Mouse (Mus musculus) kidney, adult 2 months (tissue): Measurements from ENCODE around the gene Cdadc1. TPM values are rescaled to one million over a fixed set of nuclear protein-coding genes. Genes with fewer than 3 reads are reported as not detected.
A peak's percentile ranks its signal among the peaks of the same experiment; 100 is the strongest.

Experiments
- DNase-seq: peaks from one replicate; pipeline ENCODE4 v3.0.0; 2021
- H3K27ac ChIP-seq: fragments of 200-500 bp; 2 replicates; pipeline ENCODE4 v1.5.1; 2012; ENCODE audit warnings: low read depth, low read length, control low read depth, inconsistent platforms; ENCODE audit not compliant: insufficient read depth
- H3K27me3 ChIP-seq: fragments of 200-500 bp; replicated peaks from 2 replicates; pipeline ENCODE4 v1.6.1; 2012; ENCODE audit warnings: mild to moderate bottlenecking, moderate library complexity, low read length, inconsistent platforms; ENCODE audit not compliant: control insufficient read depth, insufficient read depth
- H3K36me3 ChIP-seq: fragments of 200-500 bp; 2 replicates; pipeline ENCODE4 v1.6.1; 2012; ENCODE audit warnings: mild to moderate bottlenecking, moderate library complexity, low read length, inconsistent platforms; ENCODE audit not compliant: control insufficient read depth, insufficient read depth
- H3K4me1 ChIP-seq: fragments of 200-500 bp; 2 replicates; pipeline ENCODE4 v1.6.1; 2011; ENCODE audit warnings: low read length; ENCODE audit not compliant: control insufficient read depth, insufficient read depth
- H3K4me3 ChIP-seq: fragments of 200-500 bp; 2 replicates; pipeline ENCODE4 v1.5.1; 2011; ENCODE audit warnings: mild to moderate bottlenecking, low read depth, low read length, control low read depth; ENCODE audit not compliant: insufficient read depth
- CTCF ChIP-seq: fragments of 200-500 bp; conservative IDR thresholded peaks from 2 replicates; pipeline ENCODE4 v1.5.1; 2011; ENCODE audit warnings: low read depth, mild to moderate bottlenecking, control low read depth, low read length, moderate library complexity, mixed read lengths; ENCODE audit not compliant: insufficient read depth, insufficient read length
- POLR2A ChIP-seq: fragments of 200-500 bp; IDR thresholded peaks from one replicate; pipeline ENCODE4 v1.6.1; 2011; ENCODE audit warnings: low read depth, low read length, control low read depth
- WGBS: fragments of 180-500 bp; shearing (Covaris S2); methylation state at CpG from one replicate; pipeline ENCODE4 v1.1.7; 2018; 5-methylcytosine and 5-hydroxymethylcytosine counted together
- polyA plus RNA-seq: library from polyadenylated mRNA; depleted of rRNA; stranded (reverse); fragments of >200 nt; gene quantifications from 2 replicates; pipeline ENCODE4 v1.2.3, GENCODE M21; 2012; rRNA removed

Cdadc1 gene
- 6.1 and 10.8 TPM in 2 replicates for polyA plus RNA-seq

DNA sequence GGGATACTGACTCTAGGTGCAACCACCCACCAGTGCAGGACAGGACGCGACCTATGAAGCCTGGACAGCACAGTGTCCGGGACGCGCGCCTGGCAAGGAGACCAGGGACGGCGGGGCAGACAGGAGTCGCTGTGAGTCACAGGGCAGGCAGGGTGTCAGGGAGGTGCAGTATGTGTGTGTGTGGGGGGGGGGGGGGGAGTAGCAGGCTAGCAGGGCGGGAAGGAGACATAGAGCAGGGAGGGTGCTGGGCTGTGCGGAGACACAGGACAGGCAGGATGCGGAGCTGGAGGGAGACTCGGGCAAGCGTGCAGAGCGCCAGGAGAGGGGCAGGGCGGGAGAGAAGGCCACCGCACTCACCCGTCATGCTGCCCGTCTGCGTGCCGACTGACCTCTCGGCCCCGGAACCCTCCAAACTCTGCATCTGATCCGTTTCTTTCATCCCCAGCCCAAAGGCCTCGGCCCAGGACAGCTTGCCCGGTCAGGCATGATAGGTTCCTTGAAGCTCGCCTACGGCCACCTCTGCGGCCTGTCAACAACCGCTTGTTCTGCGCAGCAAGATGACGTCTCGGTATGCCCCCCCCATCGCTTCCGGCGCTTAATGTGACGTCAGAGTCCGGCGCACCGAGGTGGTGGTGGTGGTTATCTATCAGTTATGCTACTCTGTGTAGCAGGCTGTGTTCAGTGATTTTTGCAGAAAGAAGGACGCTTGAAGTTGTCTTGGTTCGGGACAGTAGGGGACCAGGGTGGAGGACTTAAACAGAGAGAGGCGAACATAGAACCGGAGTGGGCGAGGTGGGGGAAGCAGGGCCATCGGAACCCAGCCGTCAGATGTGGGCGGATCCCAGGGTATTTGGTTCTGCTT lies at the start of gene Cdadc1:
Cdadc1 (minus strand) TSS at position 562 of the 862 bp plus-strand sequence.
- under 1% methylated on average over 45 of the region's 48 CpGs for WGBS
- Histone ChIP-seq H3K4me3 (peak within 1 kb of the TSS; percentile 96), H3K36me3 (no peaks in the 10 kb centered on the region), H3K4me1 (no peaks in the 10 kb centered on the region; the same call in 1 of the 2 replicates), H3K27me3 (no peaks in the 10 kb centered on the region), H3K27ac (peak within 1 kb of the TSS; percentile 83)
- peak; percentile 98 for DNase-seq
- TF ChIP-seq POLR2A: peak; percentile 67
- TF ChIP-seq CTCF: no peak

DNA sequence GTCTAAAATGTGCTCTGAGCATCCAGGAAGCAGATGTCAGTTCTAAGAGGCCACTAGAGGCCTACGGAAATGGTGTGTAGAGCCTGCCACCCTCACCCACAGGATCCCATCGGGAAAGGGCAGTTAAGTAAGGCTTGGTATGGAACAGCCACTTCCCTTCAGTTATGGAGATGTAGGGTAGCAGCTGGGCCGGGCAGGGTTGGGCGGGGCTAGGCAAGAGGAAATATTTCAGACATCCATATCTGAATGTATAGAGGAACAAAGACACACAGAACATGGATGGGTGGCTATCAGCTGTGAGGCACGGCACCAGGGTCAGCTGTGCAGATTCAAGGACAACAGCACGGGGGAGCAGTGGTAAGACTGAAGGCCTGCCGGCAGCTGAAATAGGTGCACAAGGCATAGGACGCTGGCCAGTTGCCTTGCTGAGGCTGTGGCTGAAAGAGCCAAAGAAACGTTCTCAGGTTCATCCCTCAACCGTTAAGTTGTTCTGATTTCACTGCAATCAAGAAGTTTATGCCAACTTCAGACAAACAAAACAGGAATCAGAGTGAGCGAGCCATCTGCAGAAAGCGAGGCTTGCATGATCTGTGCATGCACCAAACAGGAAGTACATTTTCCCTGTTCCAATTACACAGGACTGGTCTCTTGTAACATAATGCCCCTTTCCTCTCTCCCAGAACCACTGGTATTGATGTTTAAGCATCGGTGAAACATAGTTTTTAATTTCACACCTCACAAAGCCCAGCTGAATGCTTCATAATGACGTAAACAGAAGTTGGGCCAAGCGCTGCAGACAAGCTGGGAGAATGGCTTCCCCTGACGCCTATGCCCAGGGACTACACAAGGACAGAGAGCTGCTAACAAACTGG lies 49.3 kb upstream of the Cdadc1 start:
- Histone ChIP-seq H3K4me1 (no peaks in the 10 kb centered on the region), H3K27ac (no peak overlapping the region), H3K27me3 (no peaks in the 10 kb centered on the region), H3K4me3 (no peak overlapping the region), H3K36me3 (no peaks in the 10 kb centered on the region)
- DNase-seq: no peak
- WGBS: 57% methylated on average over 16 of the region's 16 CpGs
- TF ChIP-seq CTCF: no peak
- TF ChIP-seq POLR2A: no peak

DNA sequence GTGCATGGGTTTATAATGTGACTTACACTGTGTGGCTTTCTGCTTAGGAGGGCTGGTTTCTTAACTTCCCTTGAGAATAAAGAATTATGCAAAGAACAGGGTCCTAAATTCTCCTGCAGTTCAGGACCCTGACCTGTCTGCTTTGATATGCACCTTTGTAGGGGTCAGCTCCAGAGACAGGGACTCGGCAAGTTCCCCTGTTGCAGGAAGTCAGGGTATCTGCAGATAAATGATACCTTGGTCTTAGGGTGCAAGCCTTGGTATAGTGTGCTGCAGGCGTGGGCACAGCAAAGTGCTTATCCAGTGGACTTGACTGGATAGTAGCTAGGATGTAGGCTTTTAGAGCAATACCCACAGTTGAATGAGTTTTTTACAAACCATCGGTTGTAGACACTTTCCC lies 47.1 kb upstream of the Cdadc1 start:
- no peak overlapping the region for H3K27ac ChIP-seq
- 85% methylated on average over 3 of the region's 3 CpGs for WGBS
- H3K4me3 ChIP-seq: no peak overlapping the region
- H3K4me1 ChIP-seq: no peaks in the 10 kb centered on the region
- DNase-seq: no peak
- no peak for TF ChIP-seq CTCF
- TF ChIP-seq POLR2A: no peak
- no peaks in the 10 kb centered on the region for H3K36me3 ChIP-seq
- H3K27me3 ChIP-seq: no peaks in the 10 kb centered on the region

DNA sequence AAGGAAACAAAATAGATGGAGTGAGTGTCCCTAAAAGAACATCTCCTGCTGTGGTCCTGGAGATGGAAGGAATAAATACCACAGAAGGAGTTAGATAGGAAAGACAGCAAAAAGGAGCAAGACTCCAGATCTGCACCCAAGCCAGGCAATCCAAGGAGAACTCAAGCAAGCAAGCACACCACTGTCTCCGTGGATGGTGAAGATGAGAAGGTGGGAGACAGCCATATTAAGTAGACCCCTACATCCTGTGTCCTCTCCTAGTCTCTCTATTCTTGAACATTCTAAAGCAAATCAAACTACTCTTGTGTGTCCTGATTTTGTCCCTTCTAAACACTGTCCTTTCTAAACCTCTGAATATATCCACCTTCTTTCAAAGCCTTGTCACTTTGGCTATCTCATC lies 46.4 kb upstream of the Cdadc1 start:
- Histone ChIP-seq H3K4me3 (no peak overlapping the region), H3K4me1 (no peaks in the 10 kb centered on the region), H3K27me3 (no peaks in the 10 kb centered on the region), H3K27ac (no peak overlapping the region), H3K36me3 (no peaks in the 10 kb centered on the region)
- TF ChIP-seq POLR2A: no peak
- TF ChIP-seq CTCF: no peak
- no peak for DNase-seq
- WGBS: 71% methylated on average over 1 of the region's 1 CpGs

DNA sequence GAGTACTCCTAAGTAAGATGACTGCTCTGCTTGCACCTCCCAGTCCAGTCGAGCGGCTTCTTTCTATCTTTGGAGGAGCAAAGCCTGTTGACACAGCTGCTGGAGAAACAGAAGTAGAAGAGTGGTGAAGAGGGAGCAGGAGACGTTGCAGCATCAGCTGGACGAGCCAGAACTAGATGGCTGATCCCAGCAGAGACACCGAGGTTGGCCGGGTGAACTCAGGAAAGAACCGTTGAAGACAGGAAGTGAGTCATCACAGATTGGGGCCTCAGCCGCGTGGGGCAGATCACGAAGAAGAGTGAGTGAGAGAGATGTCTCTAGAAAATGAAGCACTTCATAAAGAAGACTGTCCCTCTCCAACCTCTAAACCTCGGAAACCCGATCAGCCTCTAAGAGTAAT lies 45.8 kb upstream of the Cdadc1 start:
- Histone ChIP-seq H3K4me3 (no peak overlapping the region), H3K4me1 (no peaks in the 10 kb centered on the region), H3K27ac (no peak overlapping the region), H3K36me3 (no peaks in the 10 kb centered on the region), H3K27me3 (no peaks in the 10 kb centered on the region)
- 29% methylated on average over 12 of the region's 12 CpGs for WGBS
- peak; percentile 15 for DNase-seq
- TF ChIP-seq POLR2A: no peak
- TF ChIP-seq CTCF: no peak

DNA sequence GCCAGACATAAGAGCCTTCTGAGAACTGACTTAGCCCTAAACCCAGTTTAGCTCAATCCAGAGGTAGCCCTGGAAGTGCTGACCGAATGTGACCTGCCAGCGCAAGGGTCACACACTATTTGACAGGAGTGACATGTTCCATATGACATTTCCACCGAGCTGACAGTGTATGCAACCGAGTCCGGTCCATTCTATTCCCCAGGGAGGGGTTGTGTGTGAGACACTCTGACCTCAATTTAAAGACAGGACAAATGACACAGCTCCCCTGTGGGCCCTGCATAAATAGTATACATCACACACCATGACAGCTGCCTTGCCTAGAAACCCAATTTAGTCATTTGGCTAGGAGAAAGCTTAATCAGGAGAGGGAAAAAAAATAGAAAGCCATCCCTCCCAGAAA lies 44.1 kb upstream of the Cdadc1 start:
- no peak for TF ChIP-seq CTCF
- TF ChIP-seq POLR2A: no peak
- no peaks in the 10 kb centered on the region for H3K4me1 ChIP-seq
- no peaks in the 10 kb centered on the region for H3K27me3 ChIP-seq
- 43% methylated on average over 5 of the region's 5 CpGs for WGBS
- no peak for DNase-seq
- H3K4me3 ChIP-seq: no peak overlapping the region
- H3K36me3 ChIP-seq: no peaks in the 10 kb centered on the region
- no peak overlapping the region for H3K27ac ChIP-seq
